Mouse (Mus musculus) urinary bladder, adult 2 months (tissue): ENCODE data around the gene Hyls1. TPM values are rescaled to one million over a fixed set of nuclear protein-coding genes. Genes with fewer than 3 reads are reported as not detected.
A peak's percentile ranks its signal among the peaks of the same experiment; 100 is the strongest.

Experiments
- DNase-seq: peaks from one replicate; pipeline ENCODE4 v3.0.0; 2022; ENCODE audit warnings: low spot score
- polyA plus RNA-seq: library from polyadenylated mRNA; depleted of rRNA; stranded (reverse); fragments of >200 nt; gene quantifications from 2 replicates; pipeline ENCODE4 v1.2.3, GENCODE M21; 2012

Hyls1 gene
- polyA plus RNA-seq, 1 experiment, result 2.9 TPM

- DNase-seq, result no peak
These were observed 25.5 kb downstream of the Hyls1 start for GRCm38 (mm10) chr9:35544666-35545065.

- DNase-seq, result no peak
These were observed 26.9 kb downstream of the Hyls1 start for GRCm38 (mm10) chr9:35543099-35543860.

GRCm38 (mm10) chr9:35541941-35542340 lies 28.3 kb downstream of the Hyls1 start:
- DNase-seq, result no peak

GRCm38 (mm10) chr9:35541488-35541887 lies 28.7 kb downstream of the Hyls1 start:
- peak; percentile 50 for DNase-seq

- DNase-seq, result no peak
These were observed 29.2 kb downstream of the Hyls1 start for GRCm38 (mm10) chr9:35541024-35541423.

- DNase-seq, result no peak
These were observed 31.0 kb downstream of the Hyls1 start for GRCm38 (mm10) chr9:35539001-35539750.

GRCm38 (mm10) chr9:35535876-35536275 lies 34.3 kb downstream of the Hyls1 start:
- DNase-seq, result no peak

GRCm38 (mm10) chr9:35535110-35535509 lies 35.1 kb downstream of the Hyls1 start:
- no peak for DNase-seq

- DNase-seq, result no peak
These were observed 36.9 kb downstream of the Hyls1 start for GRCm38 (mm10) chr9:35533266-35533665.

GRCm38 (mm10) chr9:35529796-35530195 lies 40.4 kb downstream of the Hyls1 start:
- no peak for DNase-seq

GRCm38 (mm10) chr9:35529141-35529540 lies 41.1 kb downstream of the Hyls1 start:
- DNase-seq, result no peak

GRCm38 (mm10) chr9:35523941-35524411 lies 46.2 kb downstream of the Hyls1 start:
- no peak for DNase-seq

GRCm38 (mm10) chr9:35523541-35523940 lies 46.7 kb downstream of the Hyls1 start:
- DNase-seq, result no peak

- DNase-seq, result no peak
These were observed 47.2 kb downstream of the Hyls1 start for GRCm38 (mm10) chr9:35522821-35523515.

GRCm38 (mm10) chr9:35522241-35522640 lies 48.0 kb downstream of the Hyls1 start:
- DNase-seq, result no peak

GRCm38 (mm10) chr9:35520631-35521348 lies 49.4 kb downstream of the Hyls1 start:
- DNase-seq, result no peak

- DNase-seq, result no peak
These were observed 52.0 kb downstream of the Hyls1 start, which contains the start of gene Gm1113 for GRCm38 (mm10) chr9:35518169-35518568. TSS of gene Gm1113 (minus strand) at chr9:35518269.

GRCm38 (mm10) chr9:35516711-35517110 lies 53.5 kb downstream of the Hyls1 start:
- DNase-seq, result no peak

GRCm38 (mm10) chr9:35516182-35516581 lies 54.0 kb downstream of the Hyls1 start:
- DNase-seq, result no peak

- DNase-seq, result no peak
These were observed 56.3 kb downstream of the Hyls1 start for GRCm38 (mm10) chr9:35513900-35514299.
